Mouse (Mus musculus) G1E (cell line): ENCODE measurements around the gene Slc5a2.

Experiments
- CTCF ChIP-seq: IDR thresholded peaks from 2 replicates; pipeline ENCODE4 v1.5.1; 2012; ENCODE audit warnings: low read depth, low read length, inconsistent platforms, mixed read lengths
- GATA1 ChIP-seq: IDR thresholded peaks from 2 replicates; pipeline ENCODE4 v1.6.1; 2012; ENCODE audit warnings: borderline replicate concordance, low read length, inconsistent platforms, mixed read lengths
- GATA2 ChIP-seq: IDR thresholded peaks from 2 replicates; pipeline ENCODE4 v1.6.1; 2012; ENCODE audit warnings: low read depth, low read length, inconsistent platforms, borderline replicate concordance
- POLR2AphosphoS5 ChIP-seq: IDR thresholded peaks from 2 replicates; pipeline ENCODE4 v1.6.1; 2012; ENCODE audit warnings: low read depth, low read length, inconsistent platforms; ENCODE audit not compliant: insufficient replicate concordance
- TAL1 ChIP-seq: conservative IDR thresholded peaks from 2 replicates; pipeline ENCODE4 v1.6.1; 2012; ENCODE audit warnings: low read depth, low read length, inconsistent platforms, mixed read lengths

GRCm38 (mm10) chr7:128254978-128255377, 10.5 kb upstream of the Slc5a2 start:
- TF ChIP-seq CTCF, result no peak
- TF ChIP-seq GATA1, result no peak
- no peak for TF ChIP-seq TAL1
- no peak for TF ChIP-seq GATA2
- no peak for TF ChIP-seq POLR2AphosphoS5
